Mouse (Mus musculus): Measurements from ENCODE around the gene Tcl1b5. TPM values are rescaled to one million over a fixed set of nuclear protein-coding genes. Genes with fewer than 3 reads are reported as not detected.
"Not testable (repeated sequence)": the region's sequence is repeated elsewhere in the genome, so short reads cannot be mapped to it uniquely, and the experiment has no call there.

The Tcl1b5 gene
- polyA plus RNA-seq, 1 experiment = not detected

- DNase-seq (ENCODE audit: low read depth) = no peak
- TF ChIP-seq POLR2A (IDR thresholded peaks at IDR 0.05; ENCODE audit: borderline replicate concordance, extremely low read depth, insufficient read depth, insufficient read length, poor library complexity, severe bottlenecking) (no peak), CTCF (IDR thresholded peaks at IDR 0.05; ENCODE audit: borderline replicate concordance, extremely low read depth, insufficient read depth, insufficient read length) (no peak)
Observed at GRCm38 (mm10) chr12:105173366-105173765, 2.8 kb upstream of the Tcl1b5 start.

GRCm38 (mm10) chr12:105174318-105174717 is 1.8 kb upstream of the Tcl1b5 start:
- not testable (repeated sequence) for DNase-seq (ENCODE audit: low read depth)

- DNase-seq (ENCODE audit: low read depth) = not testable (repeated sequence)
Observed at GRCm38 (mm10) chr12:105181040-105181644, 5.0 kb downstream of the Tcl1b5 start.

GRCm38 (mm10) chr12:105188980-105189379 is 12.8 kb downstream of the Tcl1b5 start:
- not testable (repeated sequence) for DNase-seq (ENCODE audit: low read depth)

- not testable (repeated sequence) for DNase-seq (ENCODE audit: low read depth)
Observed at GRCm38 (mm10) chr12:105190743-105191142, 14.6 kb downstream of the Tcl1b5 start, which contains the start of gene Tcl1b3. Gene Tcl1b3, plus strand, starts transcription at chr12:105191043.

GRCm38 (mm10) chr12:105199684-105200497 is 23.7 kb downstream of the Tcl1b5 start:
- peak; percentile 16 for DNase-seq (ENCODE audit: low read depth)

GRCm38 (mm10) chr12:105201657-105202056 is 25.5 kb downstream of the Tcl1b5 start, which contains the start of gene Tcl1b4:
Gene Tcl1b4, plus strand, starts transcription at chr12:105201957.
- DNase-seq (ENCODE audit: low read depth) = not testable (repeated sequence)

- no peak for DNase-seq (ENCODE audit: low read depth)
Observed at GRCm38 (mm10) chr12:105207071-105207470, 30.9 kb downstream of the Tcl1b5 start.

GRCm38 (mm10) chr12:105208441-105208840 is 32.3 kb downstream of the Tcl1b5 start:
- TF ChIP-seq CTCF (IDR thresholded peaks at IDR 0.05; ENCODE audit: borderline replicate concordance, extremely low read depth, insufficient read depth, insufficient read length) (no peak), POLR2A (IDR thresholded peaks at IDR 0.05; ENCODE audit: borderline replicate concordance, extremely low read depth, insufficient read depth, insufficient read length, poor library complexity, severe bottlenecking) (no peak)
- DNase-seq (ENCODE audit: low read depth) = no peak

More at GRCm38 (mm10) chr12:105207071-105207470, 30.9 kb downstream of the Tcl1b5 start:
- no peak for TF ChIP-seq POLR2A (IDR thresholded peaks at IDR 0.05; ENCODE audit: borderline replicate concordance, extremely low read depth, insufficient read depth, insufficient read length, poor library complexity, severe bottlenecking)
- no peak for TF ChIP-seq CTCF (IDR thresholded peaks at IDR 0.05; ENCODE audit: borderline replicate concordance, extremely low read depth, insufficient read depth, insufficient read length)

- no peak for DNase-seq (ENCODE audit: low read depth)
- TF ChIP-seq POLR2A (IDR thresholded peaks at IDR 0.05; ENCODE audit: borderline replicate concordance, extremely low read depth, insufficient read depth, insufficient read length, poor library complexity, severe bottlenecking) (no peak), CTCF (IDR thresholded peaks at IDR 0.05; ENCODE audit: borderline replicate concordance, extremely low read depth, insufficient read depth, insufficient read length) (no peak)
Observed at GRCm38 (mm10) chr12:105209231-105209630, 33.1 kb downstream of the Tcl1b5 start.

GRCm38 (mm10) chr12:105217101-105217760 is 41.1 kb downstream of the Tcl1b5 start:
- TF ChIP-seq POLR2A (IDR thresholded peaks at IDR 0.05; ENCODE audit: borderline replicate concordance, extremely low read depth, insufficient read depth, insufficient read length, poor library complexity, severe bottlenecking) (no peak), CTCF (IDR thresholded peaks at IDR 0.05; ENCODE audit: borderline replicate concordance, extremely low read depth, insufficient read depth, insufficient read length) (no peak)
- no peak for DNase-seq (ENCODE audit: low read depth)

- TF ChIP-seq CTCF (IDR thresholded peaks at IDR 0.05; ENCODE audit: borderline replicate concordance, extremely low read depth, insufficient read depth, insufficient read length) (no peak), POLR2A (IDR thresholded peaks at IDR 0.05; ENCODE audit: borderline replicate concordance, extremely low read depth, insufficient read depth, insufficient read length, poor library complexity, severe bottlenecking) (no peak)
- DNase-seq (ENCODE audit: low read depth) = no peak
Observed at GRCm38 (mm10) chr12:105222601-105223319, 46.6 kb downstream of the Tcl1b5 start, which contains the start of gene Tcl1. Gene Tcl1, minus strand, starts transcription at chr12:105222793.

Data from brain, embryonic 14.5 days (tissue).